Mouse (Mus musculus) megakaryocyte-erythroid progenitor cell, adult 5-6 weeks (primary cell): ENCODE measurements around the gene Hist1h3a. TPM values are rescaled to one million over a fixed set of nuclear protein-coding genes. Genes with fewer than 3 reads are reported as not detected.
A peak's percentile ranks its signal among the peaks of the same experiment; 100 is the strongest.

Source experiments
- ATAC-seq: replicated peaks from 2 replicates; pipeline ENCODE4 v1.8.0; 2016; ENCODE audit warnings: mild to moderate bottlenecking, inconsistent platforms; ENCODE audit not compliant: severe bottlenecking, poor library complexity, low FRiP score, low TSS enrichment
- total RNA-seq, 2 experiments: library from RNA; stranded (forward) in 1 of 2; stranded (reverse) in 1 of 2; fragments of 200-1000, 215-1000 nt in 1 of 2; fragments of >200 nt in 1 of 2; fragmentation: Nextera tagmentation in 1 of 2; gene quantifications; 2 replicates each; pipeline ENCODE4 v1.2.3; 2014 to 2017

The Hist1h3a gene
- total RNA-seq, 2 experiments from 2014 or later, result 132 to 495 TPM

GRCm38 (mm10) chr13:23745381-23746161, 16.6 kb downstream of the Hist1h3a start, which contains the start of gene Hist1h3c:
Gene Hist1h3c (minus strand): TSS chr13:23745602.
- ATAC-seq, result peak; percentile 62

- no peak for ATAC-seq
Observed at GRCm38 (mm10) chr13:23744421-23745380, 17.5 kb downstream of the Hist1h3a start.

GRCm38 (mm10) chr13:23743963-23744362, 18.2 kb downstream of the Hist1h3a start:
- ATAC-seq, result no peak

- ATAC-seq, result no peak
Observed at GRCm38 (mm10) chr13:23743215-23743614, 19.0 kb downstream of the Hist1h3a start.

GRCm38 (mm10) chr13:23742007-23742406, 20.2 kb downstream of the Hist1h3a start:
- no peak for ATAC-seq

GRCm38 (mm10) chr13:23740910-23741309, 21.3 kb downstream of the Hist1h3a start:
- ATAC-seq, result no peak

- ATAC-seq, result no peak
Observed at GRCm38 (mm10) chr13:23740256-23740840, 21.8 kb downstream of the Hist1h3a start.

GRCm38 (mm10) chr13:23739922-23740252, 22.3 kb downstream of the Hist1h3a start:
- no peak; the same call in 1 of the 2 replicates for ATAC-seq

- peak; percentile 81 for ATAC-seq
Observed at GRCm38 (mm10) chr13:23739069-23739921, 22.9 kb downstream of the Hist1h3a start.

- peak; percentile 75 for ATAC-seq
Observed at GRCm38 (mm10) chr13:23738677-23739068, 23.5 kb downstream of the Hist1h3a start, which contains the start of gene Hist1h1c. Gene Hist1h1c (plus strand): TSS chr13:23738808.

GRCm38 (mm10) chr13:23738041-23738440, 24.1 kb downstream of the Hist1h3a start:
- no peak for ATAC-seq

GRCm38 (mm10) chr13:23737091-23737490, 25.1 kb downstream of the Hist1h3a start:
- no peak for ATAC-seq

GRCm38 (mm10) chr13:23732156-23732804, 29.9 kb downstream of the Hist1h3a start:
- ATAC-seq, result peak; percentile 75; the same call in 1 of the 2 replicates

- ATAC-seq, result no peak
Observed at GRCm38 (mm10) chr13:23730479-23730878, 31.7 kb downstream of the Hist1h3a start.

GRCm38 (mm10) chr13:23729706-23730105, 32.5 kb downstream of the Hist1h3a start:
- no peak for ATAC-seq

GRCm38 (mm10) chr13:23729192-23729525, 33.0 kb downstream of the Hist1h3a start:
- ATAC-seq, result no peak

- ATAC-seq, result no peak
Observed at GRCm38 (mm10) chr13:23728472-23729191, 33.6 kb downstream of the Hist1h3a start.

- ATAC-seq, result no peak
Observed at GRCm38 (mm10) chr13:23725213-23725612, 37.0 kb downstream of the Hist1h3a start.
